Mouse (Mus musculus) CH12.LX (cell line): ENCODE measurements around the gene Dnm3. TPM values are rescaled to one million over a fixed set of nuclear protein-coding genes. Genes with fewer than 3 reads are reported as not detected.

ENCODE experiments used
- DNase-seq: peaks from one replicate; pipeline ENCODE4 v3.0.0-alpha.2; 2013; ENCODE audit errors: extremely low read depth
- H3K27ac ChIP-seq: 2 replicates; pipeline ENCODE4 v1.5.1; 2012; ENCODE audit warnings: low read depth, mild to moderate bottlenecking, control low read depth, moderate library complexity; ENCODE audit not compliant: insufficient read depth
- H3K27me3 ChIP-seq: replicated peaks from 2 replicates; pipeline ENCODE3; 2012; ENCODE audit warnings: inconsistent platforms
- H3K36me3 ChIP-seq, 2 experiments: replicated peaks in 1 of 2; 2 replicates each; pipeline versions ENCODE3 to v1.6.1; 2012; ENCODE audit warnings: inconsistent platforms in 1 of 2, low read length in 1 of 2, mild to moderate bottlenecking in 1 of 2, mixed read lengths in 1 of 2, moderate library complexity in 1 of 2; ENCODE audit not compliant: control insufficient read depth in 1 of 2, insufficient read depth in 1 of 2
- H3K4me1 ChIP-seq, 2 experiments: 2 replicates each; pipeline ENCODE4 v1.6.1; 2012; ENCODE audit warnings: inconsistent platforms in 1 of 2, moderate library complexity in 1 of 2; ENCODE audit not compliant: insufficient read depth in 2 of 2, control insufficient read depth in 1 of 2
- H3K4me2 ChIP-seq: 2 replicates; pipeline ENCODE4 v1.6.1; 2012; ENCODE audit warnings: low read depth, mild to moderate bottlenecking, control low read depth; ENCODE audit not compliant: poor library complexity, insufficient read depth, severe bottlenecking
- H3K4me3 ChIP-seq, 3 experiments: fragments of 150-350 bp in 1 of 3; sonication (generic) in 1 of 3; replicated peaks in 1 of 3; 2 replicates each; pipeline versions ENCODE3 to v1.5.1; 2011 to 2012; ENCODE audit warnings: low read depth in 2 of 3, low read length in 2 of 3, mild to moderate bottlenecking in 2 of 3, moderate library complexity in 2 of 3, control low read depth in 1 of 3, improper control_type of control experiment in 1 of 3, inconsistent platforms in 1 of 3, mixed read lengths in 1 of 3; ENCODE audit not compliant: poor library complexity in 1 of 3
- H3K79me2 ChIP-seq: replicated peaks from 2 replicates; pipeline ENCODE4 v1.6.1; 2012; ENCODE audit warnings: mild to moderate bottlenecking, moderate library complexity; ENCODE audit not compliant: control insufficient read depth, poor library complexity, insufficient read depth, severe bottlenecking; ENCODE audit errors: extremely low read depth
- H3K9ac ChIP-seq: 2 replicates; pipeline ENCODE4 v1.6.1; 2012; ENCODE audit warnings: low read depth, mild to moderate bottlenecking, control low read depth, moderate library complexity; ENCODE audit not compliant: insufficient read depth
- H3K9me3 ChIP-seq: replicated peaks from 2 replicates; pipeline ENCODE3; 2012; ENCODE audit warnings: low read length, inconsistent platforms, mixed read lengths
- BHLHE40 ChIP-seq: IDR thresholded peaks from 2 replicates; pipeline ENCODE4 v1.6.1; 2011; ENCODE audit warnings: mild to moderate bottlenecking, low read depth, low read length, improper control_type of control experiment
- CHD1 ChIP-seq: IDR thresholded peaks from 2 replicates; pipeline ENCODE4 v1.6.1; 2012; ENCODE audit warnings: low read depth, low read length, improper control_type of control experiment, inconsistent platforms
- CTCF ChIP-seq, 2 experiments: IDR thresholded peaks in 1 of 2; conservative IDR thresholded peaks in 1 of 2; 2 replicates each; pipeline ENCODE4 v1.5.1; 2011 to 2012; ENCODE audit warnings: low read depth in 2 of 2, low read length in 2 of 2, improper control_type of control experiment in 1 of 2, inconsistent platforms in 1 of 2, mild to moderate bottlenecking in 1 of 2, moderate library complexity in 1 of 2
- ELF1 ChIP-seq: IDR thresholded peaks from 2 replicates; pipeline ENCODE4 v1.6.1; 2014; ENCODE audit warnings: low read depth, mild to moderate bottlenecking, inconsistent platforms, low read length, improper control_type of control experiment
- EP300 ChIP-seq: IDR thresholded peaks from 2 replicates; pipeline ENCODE4 v1.6.1; 2011; ENCODE audit warnings: low read length, improper control_type of control experiment
- ETS1 ChIP-seq: conservative IDR thresholded peaks from 2 replicates; pipeline ENCODE4 v1.6.1; 2012; ENCODE audit warnings: low read depth, mild to moderate bottlenecking, inconsistent platforms, low read length, improper control_type of control experiment, moderate library complexity
- GABPA ChIP-seq: IDR thresholded peaks from 2 replicates; pipeline ENCODE4 v1.6.1; 2012; ENCODE audit warnings: low read depth, low read length, improper control_type of control experiment, inconsistent platforms; ENCODE audit not compliant: insufficient replicate concordance
- HCFC1 ChIP-seq: IDR thresholded peaks from 2 replicates; pipeline ENCODE4 v1.6.1; 2012; ENCODE audit warnings: low read depth, mild to moderate bottlenecking, inconsistent platforms, low read length, improper control_type of control experiment
- IRF4 ChIP-seq: IDR thresholded peaks from 2 replicates; pipeline ENCODE4 v1.6.1; 2014; ENCODE audit warnings: low read depth, mild to moderate bottlenecking, inconsistent platforms, low read length, improper control_type of control experiment
- JUN ChIP-seq: IDR thresholded peaks from 2 replicates; pipeline ENCODE4 v1.6.1; 2011; ENCODE audit warnings: low read depth, mild to moderate bottlenecking, low read length, improper control_type of control experiment, moderate library complexity; ENCODE audit not compliant: insufficient read depth
- JUND ChIP-seq: conservative IDR thresholded peaks from 2 replicates; pipeline ENCODE4 v1.6.1; 2011; ENCODE audit warnings: low read depth, low read length, improper control_type of control experiment
- KAT2A ChIP-seq: IDR thresholded peaks from 2 replicates; pipeline ENCODE4 v1.6.1; 2012; ENCODE audit warnings: low read length, improper control_type of control experiment, inconsistent platforms; ENCODE audit not compliant: insufficient replicate concordance
- MAFK ChIP-seq: IDR thresholded peaks from 2 replicates; pipeline ENCODE4 v1.6.1; 2011; ENCODE audit warnings: low read length, improper control_type of control experiment; ENCODE audit not compliant: insufficient replicate concordance
- MAX ChIP-seq: IDR thresholded peaks from 2 replicates; pipeline ENCODE4 v1.6.1; 2011; ENCODE audit warnings: low read length, improper control_type of control experiment
- MAZ ChIP-seq: IDR thresholded peaks from 2 replicates; pipeline ENCODE4 v1.6.1; 2012; ENCODE audit warnings: low read depth, mild to moderate bottlenecking, inconsistent platforms, low read length, improper control_type of control experiment, moderate library complexity
- MEF2A ChIP-seq: IDR thresholded peaks from 2 replicates; pipeline ENCODE4 v1.6.1; 2014; ENCODE audit warnings: low read depth, mild to moderate bottlenecking, inconsistent platforms, low read length, improper control_type of control experiment, borderline replicate concordance
- NELFE ChIP-seq: IDR thresholded peaks from 2 replicates; pipeline ENCODE4 v1.6.1; 2011; ENCODE audit warnings: low read depth, low read length, improper control_type of control experiment
- NRF1 ChIP-seq: IDR thresholded peaks from 2 replicates; pipeline ENCODE4 v1.6.1; 2014; ENCODE audit warnings: low read depth, mild to moderate bottlenecking, inconsistent platforms, low read length, improper control_type of control experiment, moderate library complexity
- PAX5 ChIP-seq: IDR thresholded peaks from 2 replicates; pipeline ENCODE4 v1.6.1; 2012; ENCODE audit warnings: low read length, inconsistent platforms, mixed read lengths
- POLR2AphosphoS2 ChIP-seq: IDR thresholded peaks from 2 replicates; pipeline ENCODE4 v1.6.1; 2011; ENCODE audit warnings: low read depth, low read length, improper control_type of control experiment
- RAD21 ChIP-seq: IDR thresholded peaks from 2 replicates; pipeline ENCODE4 v1.6.1; 2011; ENCODE audit warnings: low read depth, mild to moderate bottlenecking, low read length, improper control_type of control experiment, moderate library complexity
- RCOR1 ChIP-seq: conservative IDR thresholded peaks from 2 replicates; pipeline ENCODE4 v1.6.1; 2012; ENCODE audit warnings: low read depth, mild to moderate bottlenecking, inconsistent platforms, low read length, improper control_type of control experiment
- SIN3A ChIP-seq: IDR thresholded peaks from 2 replicates; pipeline ENCODE4 v1.6.1; 2012; ENCODE audit warnings: low read length, improper control_type of control experiment, inconsistent platforms
- SMC3 ChIP-seq: IDR thresholded peaks from 2 replicates; pipeline ENCODE4 v1.6.1; 2011; ENCODE audit warnings: low read depth, low read length, improper control_type of control experiment
- TBP ChIP-seq: conservative IDR thresholded peaks from 2 replicates; pipeline ENCODE4 v1.6.1; 2011; ENCODE audit warnings: low read depth, low read length, improper control_type of control experiment
- UBTF ChIP-seq: IDR thresholded peaks from 2 replicates; pipeline ENCODE4 v1.6.1; 2012; ENCODE audit warnings: low read depth, mild to moderate bottlenecking, inconsistent platforms, low read length, improper control_type of control experiment, moderate library complexity
- USF2 ChIP-seq: conservative IDR thresholded peaks from 2 replicates; pipeline ENCODE4 v1.6.1; 2011; ENCODE audit warnings: low read depth, low read length, improper control_type of control experiment
- ZNF384 ChIP-seq: IDR thresholded peaks from 2 replicates; pipeline ENCODE4 v1.6.1; 2012; ENCODE audit warnings: low read depth, low read length, improper control_type of control experiment, inconsistent platforms
- dilution Hi-C: fragments of 300-500 bp; cut with MboI; formaldehyde crosslinking; loops from 2 replicates; pipeline ENCODE4 v1.14.3; 2020; ENCODE audit warnings: low sequenced_read_pairs; ENCODE audit not compliant: extremely low pct_unique_long_range_greater_than_20kb, extremely low pct_ligation_motif_present
- in situ Hi-C: fragments of 300-500 bp; cut with MboI; formaldehyde crosslinking; loops from 3 replicates; pipeline ENCODE4 v1.14.3; 2019; ENCODE audit warnings: low sequenced_read_pairs, low pct_ligation_motif_present, low pct_unique_long_range_greater_than_20kb, mixed read lengths
- polyA plus RNA-seq: library from polyadenylated mRNA; unstranded; fragments of >175 nt; gene quantifications from 2 replicates; pipeline ENCODE4 v1.2.1, GENCODE M21; 2012; ENCODE audit warnings: low read depth; ENCODE audit not compliant: insufficient read length
- total RNA-seq, 2 experiments: library from RNA; depleted of rRNA; stranded (reverse); fragments of 300-350 nt in 1 of 2; fragments of >200 nt in 1 of 2; gene quantifications; 2 replicates each; pipeline ENCODE4 v1.2.3; 2012 to 2014

Dnm3 gene
- total and polyA plus RNA-seq, 3 experiments = 3.6 to 9.5 (median 6.9) TPM

DNA sequence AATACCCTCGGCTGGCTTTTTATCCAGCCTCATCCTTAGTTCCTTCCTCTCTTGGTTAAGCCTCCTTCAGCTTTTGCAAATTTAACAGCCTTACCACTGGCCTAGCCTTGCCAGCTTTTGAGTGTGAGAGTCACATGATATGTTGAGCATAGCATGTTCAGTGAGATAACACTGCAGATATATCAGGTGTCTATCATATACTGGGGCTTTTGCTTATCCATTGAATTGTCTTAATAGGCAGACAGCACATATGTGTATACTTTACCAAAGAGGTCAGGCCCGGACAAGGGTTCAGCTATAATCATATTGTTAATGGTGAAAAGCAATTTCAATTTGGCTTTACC, 32.2 kb upstream of the Dnm3 start:
- Histone ChIP-seq H3K27ac (no peak overlapping the region), H3K27me3 (no peaks in the 10 kb centered on the region), H3K36me3 (no peaks in the 10 kb centered on the region), H3K4me1 (peaks cover 6 to 23% of the 10 kb centered on the region in 2 experiments), H3K4me3 (no peak overlapping the region), H3K9ac (no peak overlapping the region), H3K79me2 (no peaks in the 10 kb centered on the region), H3K9me3 (no peaks in the 10 kb centered on the region), H3K4me2 (peak overlapping the region; percentile 81)
- in situ Hi-C loops (no loop called here), dilution Hi-C loops (no loop called here)
- TF ChIP-seq ELF1 = no peak
- no peak for TF ChIP-seq MAX
- no peak for TF ChIP-seq POLR2AphosphoS2
- TF ChIP-seq CHD1 = no peak
- TF ChIP-seq USF2 = no peak
- no peak for TF ChIP-seq ZNF384
- no peak for TF ChIP-seq NELFE
- no peak for TF ChIP-seq BHLHE40
- TF ChIP-seq HCFC1 = no peak
- no peak for TF ChIP-seq MEF2A
- DNase-seq = peak; percentile 29

DNA sequence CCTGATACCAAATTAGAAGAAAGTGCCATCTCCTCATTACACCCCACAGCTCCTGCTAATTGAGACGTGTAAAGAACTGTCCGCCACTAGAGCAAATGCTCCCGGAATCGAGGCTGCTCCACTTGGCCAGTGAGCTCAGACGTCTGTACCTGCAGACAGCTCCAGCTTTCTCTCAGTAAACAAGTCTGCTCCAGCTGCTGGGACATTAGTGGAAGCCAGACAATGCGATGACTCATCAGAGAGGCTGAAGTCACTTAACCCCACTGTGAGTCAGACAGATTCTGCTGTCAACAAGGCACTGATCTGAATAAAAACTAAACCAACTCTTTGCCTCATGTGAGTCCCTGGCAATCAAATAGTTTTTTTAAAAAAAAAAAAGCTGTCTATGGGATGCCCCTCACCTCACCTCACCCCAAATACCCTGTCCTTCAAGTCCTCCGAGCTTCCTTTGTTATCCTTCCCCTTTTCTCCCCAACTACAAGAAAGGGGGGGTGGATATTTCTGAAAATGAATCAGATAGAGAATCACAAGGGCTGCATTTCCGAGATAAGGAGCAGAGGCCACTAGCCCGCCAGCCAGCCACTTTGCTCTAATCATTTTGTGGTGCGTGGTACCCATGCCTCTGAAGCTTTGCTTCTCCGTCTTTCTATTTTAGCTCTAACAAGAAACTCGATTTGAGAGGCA, 31.6 kb upstream of the Dnm3 start:
- H3K9ac ChIP-seq = no peak overlapping the region
- in situ Hi-C loops = no loop called here
- H3K9me3 ChIP-seq = no peaks in the 10 kb centered on the region
- H3K36me3 ChIP-seq = no peaks in the 10 kb centered on the region
- peak; percentile 65 for DNase-seq
- peaks cover 6 to 23% of the 10 kb centered on the region in 2 experiments for H3K4me1 ChIP-seq
- H3K79me2 ChIP-seq = no peaks in the 10 kb centered on the region
- no peak for TF ChIP-seq MAFK
- TF ChIP-seq IRF4 = peak; percentile 59; the same call in 1 of the 2 replicates
- peak; percentile 81 for TF ChIP-seq ETS1
- TF ChIP-seq MEF2A = 0 out of 2 replicates have a peak, but pooled peaks have one; percentile 40
- TF ChIP-seq PAX5 = no peak
- no peak for TF ChIP-seq MAZ
- TF ChIP-seq JUN = peak; percentile 71
- TF ChIP-seq SIN3A = 0 out of 2 replicates have a peak, but pooled peaks have one; percentile 14
- TF ChIP-seq RAD21 = no peak
- TF ChIP-seq ZNF384 = peak; percentile 47; the same call in 1 of the 2 replicates
- TF ChIP-seq HCFC1 = no peak
- peak; percentile 64 for TF ChIP-seq BHLHE40
- TF ChIP-seq RCOR1 = no peak
- TF ChIP-seq UBTF = no peak
- no peak for TF ChIP-seq TBP
- TF ChIP-seq JUND = peak; percentile 71; the same call in 1 of the 2 replicates
- TF ChIP-seq NRF1 = no peak
- TF ChIP-seq KAT2A = no peak
- TF ChIP-seq CTCF (conservative IDR thresholded peaks at IDR 0.05 in 1 of 2, IDR thresholded peaks at IDR 0.05 in 1 of 2; ENCODE audit: low read depth in 2 of 2, low read length in 2 of 2) = no peak
- TF ChIP-seq SMC3 = no peak
- TF ChIP-seq GABPA = no peak
- peak; percentile 67 for TF ChIP-seq EP300
- TF ChIP-seq, all 38 proteins: peak for 9
- Histone ChIP-seq H3K4me3 (no peak overlapping the region), H3K27ac (no peak overlapping the region), H3K27me3 (no peaks in the 10 kb centered on the region), H3K4me2 (peak overlapping the region; percentile 81)
- dilution Hi-C loops = no loop called here
